Mouse (Mus musculus) midbrain, embryonic 12.5 days (tissue): ENCODE measurements around the gene Sox10. TPM values are rescaled to one million over a fixed set of nuclear protein-coding genes. Genes with fewer than 3 reads are reported as not detected.
A peak's percentile ranks its signal among the peaks of the same experiment; 100 is the strongest.

Experiments
- ATAC-seq: fragments of 200-750 bp; cut with Nextera tagmentation; 2 replicates; pipeline ENCODE4 v1.8.0; 2017; ENCODE audit warnings: low read depth, moderate TSS enrichment, moderate library complexity; ENCODE audit not compliant: low FRiP score
- H3K27ac ChIP-seq: fragments of 300-500 bp; sonication (generic); replicated peaks from 2 replicates; pipeline ENCODE4 v1.5.1; 2016; ENCODE audit warnings: mild to moderate bottlenecking
- H3K27me3 ChIP-seq: fragments of 300-500 bp; sonication (generic); 2 replicates; pipeline ENCODE4 v1.6.1; 2016; ENCODE audit warnings: mild to moderate bottlenecking
- H3K36me3 ChIP-seq: fragments of 300-500 bp; sonication (generic); 2 replicates; pipeline ENCODE4 v1.6.1; 2016
- H3K4me1 ChIP-seq: fragments of 300-500 bp; sonication (generic); 2 replicates; pipeline ENCODE4 v1.6.1; 2016
- H3K4me2 ChIP-seq: fragments of 300-500 bp; sonication (generic); replicated peaks from 2 replicates; pipeline ENCODE4 v1.6.1; 2016; ENCODE audit warnings: mild to moderate bottlenecking, moderate library complexity
- H3K4me3 ChIP-seq: fragments of 300-500 bp; sonication (generic); 2 replicates; pipeline ENCODE4 v1.5.1; 2016; ENCODE audit warnings: mild to moderate bottlenecking
- H3K9ac ChIP-seq: fragments of 300-500 bp; sonication (generic); replicated peaks from 2 replicates; pipeline ENCODE4 v1.6.1; 2016; ENCODE audit warnings: mild to moderate bottlenecking, moderate library complexity
- H3K9me3 ChIP-seq: fragments of 300-500 bp; sonication (generic); 2 replicates; pipeline ENCODE4 v1.6.1; 2016; ENCODE audit warnings: mild to moderate bottlenecking
- WGBS: fragments of 180-500 bp; shearing (Covaris S2); methylation state at CpG from one replicate; pipeline ENCODE4 v1.1.7; 2016; 5-methylcytosine and 5-hydroxymethylcytosine counted together
- polyA plus RNA-seq: library from polyadenylated mRNA; unstranded; fragments of >200 nt; fragmentation: Nextera tagmentation; extraction: Ambion mirVana; gene quantifications from 2 replicates; pipeline ENCODE4 v1.2.1, GENCODE M21; 2016

The Sox10 gene
- polyA plus RNA-seq, 1 experiment from 2014 or later = 1.2 TPM

DNA sequence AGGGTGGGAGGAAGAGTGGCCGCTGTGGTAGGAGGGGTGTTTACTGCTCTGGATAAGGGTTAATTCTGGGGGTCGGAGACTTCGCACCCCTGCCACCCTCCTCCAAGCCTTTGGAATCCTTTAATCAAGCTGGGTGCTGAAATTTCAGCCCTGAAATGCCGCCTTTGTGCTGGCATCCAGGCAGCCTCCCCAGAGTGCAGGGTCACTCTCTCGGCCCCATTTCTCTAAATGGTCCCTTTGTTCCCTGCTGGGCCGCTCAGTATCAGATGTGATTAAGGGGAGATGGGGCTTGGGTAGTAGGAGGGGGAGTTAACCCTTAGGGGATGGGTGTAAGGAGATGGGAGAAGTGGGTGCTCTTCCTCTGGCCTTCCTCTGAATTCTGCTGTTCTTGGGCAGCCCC is 12.3 kb downstream of the Sox10 start:
- Histone ChIP-seq H3K9me3 (no peaks in the 10 kb centered on the region), H3K36me3 (peaks cover 30% of the 10 kb centered on the region), H3K4me1 (peaks cover 34% of the 10 kb centered on the region), H3K27ac (peak overlapping the region; percentile 77), H3K4me3 (no peak overlapping the region), H3K9ac (no peak overlapping the region), H3K4me2 (no peak overlapping the region), H3K27me3 (peaks cover 5% of the 10 kb centered on the region; the same call in 1 of the 2 replicates)
- WGBS = 45% methylated on average over 6 of the region's 6 CpGs
- ATAC-seq = no peak

DNA sequence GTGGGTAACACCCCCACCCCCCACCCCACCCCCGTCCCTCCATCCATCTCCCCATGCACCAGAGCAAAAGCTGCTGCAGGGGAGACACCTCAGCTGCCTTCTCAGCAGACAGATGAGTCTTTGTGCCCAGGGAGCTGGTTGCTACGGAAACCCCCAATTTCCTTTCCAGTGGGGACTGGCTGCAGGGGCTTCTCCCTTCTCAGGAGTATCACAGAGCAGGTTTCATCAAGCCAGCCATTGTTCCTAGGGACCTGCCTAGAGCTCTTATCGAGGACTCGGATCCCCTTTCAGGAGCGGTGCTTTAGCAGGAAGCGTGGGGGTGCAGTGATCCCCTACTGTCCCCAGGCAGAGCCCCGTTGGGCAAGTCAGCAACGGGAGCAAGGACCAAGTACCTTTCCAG is 13.2 kb downstream of the Sox10 start:
- Histone ChIP-seq H3K4me3 (no peak overlapping the region), H3K27ac (peak overlapping the region; percentile 77), H3K4me1 (peaks cover 34% of the 10 kb centered on the region), H3K27me3 (peaks cover 5% of the 10 kb centered on the region; the same call in 1 of the 2 replicates), H3K36me3 (peaks cover 38% of the 10 kb centered on the region), H3K4me2 (no peak overlapping the region; the same call in 1 of the 2 replicates), H3K9me3 (no peaks in the 10 kb centered on the region), H3K9ac (0 out of 2 replicates have a peak overlapping the region, but pooled peaks have one; percentile 4)
- no peak; the same call in 1 of the 2 replicates for ATAC-seq
- 45% methylated on average over 8 of the region's 8 CpGs for WGBS

DNA sequence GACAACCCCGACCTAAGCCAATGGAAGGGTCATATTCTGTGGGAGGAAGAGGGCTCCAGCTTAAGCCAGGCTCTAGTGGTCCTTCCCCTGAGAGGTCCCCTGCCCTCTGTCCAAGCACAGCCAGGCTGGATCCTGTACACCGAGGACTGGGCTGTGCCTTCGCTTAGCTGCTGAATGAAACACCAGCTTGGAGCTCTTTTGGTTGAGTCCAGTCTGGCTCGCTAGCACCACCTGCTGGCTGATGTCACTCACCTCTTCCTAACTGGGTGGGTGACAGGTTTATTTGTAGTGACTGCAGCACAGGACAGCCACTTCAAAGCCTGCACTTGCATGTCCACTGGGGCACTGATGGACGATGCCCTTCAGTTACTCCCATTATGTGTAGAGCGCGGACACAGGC is 16.5 kb downstream of the Sox10 start:
- Histone ChIP-seq H3K27me3 (no peaks in the 10 kb centered on the region), H3K36me3 (peaks cover 65% of the 10 kb centered on the region), H3K4me2 (no peak overlapping the region), H3K9me3 (no peaks in the 10 kb centered on the region), H3K4me3 (no peak overlapping the region), H3K4me1 (peaks cover 24% of the 10 kb centered on the region), H3K27ac (no peak overlapping the region), H3K9ac (no peak overlapping the region)
- ATAC-seq = peak; percentile 49; the same call in 1 of the 2 replicates
- WGBS = 55% methylated on average over 7 of the region's 7 CpGs

DNA sequence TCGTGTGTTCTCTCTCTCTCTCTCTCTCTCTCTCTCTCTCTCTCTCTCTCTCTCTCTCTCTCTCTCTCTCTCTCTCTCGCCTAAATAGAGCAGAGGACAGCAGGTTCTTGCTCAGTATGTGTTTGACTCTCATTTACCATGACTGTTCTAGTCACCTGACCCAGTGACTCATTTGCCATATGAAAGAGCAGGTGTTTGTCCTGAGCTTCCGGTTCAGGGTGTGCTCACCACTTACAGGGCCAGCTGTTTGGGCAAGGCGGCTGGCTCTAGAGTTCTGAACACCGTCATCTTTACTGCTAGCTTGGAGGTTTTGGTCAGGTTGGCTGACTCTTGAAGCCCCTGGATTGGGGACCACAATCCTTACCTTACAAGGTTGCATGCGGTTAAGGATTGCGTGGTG is 19.5 kb downstream of the Sox10 start:
- no peak overlapping the region for H3K9ac ChIP-seq
- peaks cover 50% of the 10 kb centered on the region for H3K36me3 ChIP-seq
- H3K27me3 ChIP-seq = no peaks in the 10 kb centered on the region
- H3K27ac ChIP-seq = no peak overlapping the region
- no peaks in the 10 kb centered on the region for H3K9me3 ChIP-seq
- H3K4me3 ChIP-seq = no peak overlapping the region
- peaks cover 16% of the 10 kb centered on the region for H3K4me1 ChIP-seq
- no peak overlapping the region for H3K4me2 ChIP-seq
- WGBS = 93% methylated on average over 7 of the region's 7 CpGs
- ATAC-seq = no peak

DNA sequence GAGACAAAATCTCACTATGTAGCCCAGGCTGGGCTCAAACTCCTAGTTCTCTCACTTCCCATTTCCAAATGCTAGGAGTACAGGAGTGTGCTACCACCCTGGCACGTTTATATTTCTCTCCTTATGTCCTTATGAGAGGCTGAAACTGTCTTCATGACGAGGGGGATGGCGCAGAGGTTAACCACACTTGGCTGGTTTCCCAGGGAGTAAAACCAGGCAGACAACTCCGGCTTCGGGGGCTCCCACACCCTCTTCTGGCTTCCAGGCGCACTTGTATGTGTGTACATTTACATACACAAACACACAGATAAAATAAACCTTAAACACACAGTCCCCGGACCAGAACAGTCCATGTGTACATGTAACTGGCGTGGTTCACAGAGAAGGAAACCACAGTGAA is 21.0 kb downstream of the Sox10 start:
- Histone ChIP-seq H3K9ac (no peak overlapping the region), H3K27me3 (no peaks in the 10 kb centered on the region), H3K36me3 (peaks cover 39% of the 10 kb centered on the region), H3K9me3 (no peaks in the 10 kb centered on the region), H3K27ac (no peak overlapping the region), H3K4me2 (no peak overlapping the region), H3K4me1 (peaks cover 19% of the 10 kb centered on the region), H3K4me3 (no peak overlapping the region)
- no peak for ATAC-seq
- WGBS = 91% methylated on average over 8 of the region's 8 CpGs

DNA sequence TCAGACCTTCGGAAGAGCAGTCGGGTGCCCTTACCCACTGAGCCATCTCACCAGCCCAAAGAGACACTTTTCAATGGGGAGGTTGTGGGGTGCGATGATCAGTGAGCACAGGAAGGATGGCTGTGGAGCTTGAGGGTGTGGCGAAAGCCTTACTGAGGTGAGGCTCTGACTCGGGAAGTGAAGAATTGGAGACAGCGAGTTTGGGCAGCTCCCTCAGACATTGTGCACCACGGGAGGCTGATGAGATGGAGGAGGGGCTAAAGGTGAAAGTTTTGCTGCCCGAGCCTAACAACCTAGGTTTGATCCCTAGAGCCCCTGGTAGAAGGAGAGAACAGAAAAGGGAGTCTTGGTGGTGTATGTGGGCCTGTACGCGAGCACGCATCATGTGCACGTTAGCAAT is 21.7 kb downstream of the Sox10 start:
- Histone ChIP-seq H3K27ac (no peak overlapping the region), H3K9ac (no peak overlapping the region), H3K4me1 (peaks cover 19% of the 10 kb centered on the region), H3K9me3 (no peaks in the 10 kb centered on the region), H3K27me3 (no peaks in the 10 kb centered on the region), H3K36me3 (peaks cover 38% of the 10 kb centered on the region), H3K4me3 (no peak overlapping the region), H3K4me2 (no peak overlapping the region)
- no peak for ATAC-seq
- 87% methylated on average over 12 of the region's 12 CpGs for WGBS

DNA sequence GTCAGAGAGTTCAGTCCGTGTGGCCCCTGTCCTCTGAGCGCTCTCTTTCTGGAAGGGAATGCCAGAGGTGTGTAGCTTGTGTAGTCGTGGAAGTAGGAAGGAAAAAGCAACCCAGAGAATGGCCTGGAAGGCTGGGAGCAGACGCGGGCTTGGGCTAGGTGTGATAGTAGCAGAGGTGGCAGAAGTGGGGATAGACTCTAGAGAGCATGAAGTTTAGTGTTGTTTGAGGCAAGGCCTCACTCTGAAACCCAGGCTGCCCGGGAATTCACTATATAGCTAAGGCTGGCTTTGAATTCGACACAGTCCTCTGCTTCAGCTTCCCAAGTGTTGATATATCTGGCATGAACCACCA is 23.5 kb downstream of the Sox10 start:
- no peak for ATAC-seq
- Histone ChIP-seq H3K4me2 (peak overlapping the region; percentile 65), H3K4me3 (peak overlapping the region; percentile 94), H3K27me3 (no peaks in the 10 kb centered on the region), H3K9ac (peak overlapping the region; percentile 86), H3K4me1 (peaks cover 19% of the 10 kb centered on the region), H3K9me3 (no peaks in the 10 kb centered on the region), H3K27ac (peak overlapping the region; percentile 52), H3K36me3 (peaks cover 23% of the 10 kb centered on the region)
- WGBS = 4% methylated on average over 7 of the region's 7 CpGs

DNA sequence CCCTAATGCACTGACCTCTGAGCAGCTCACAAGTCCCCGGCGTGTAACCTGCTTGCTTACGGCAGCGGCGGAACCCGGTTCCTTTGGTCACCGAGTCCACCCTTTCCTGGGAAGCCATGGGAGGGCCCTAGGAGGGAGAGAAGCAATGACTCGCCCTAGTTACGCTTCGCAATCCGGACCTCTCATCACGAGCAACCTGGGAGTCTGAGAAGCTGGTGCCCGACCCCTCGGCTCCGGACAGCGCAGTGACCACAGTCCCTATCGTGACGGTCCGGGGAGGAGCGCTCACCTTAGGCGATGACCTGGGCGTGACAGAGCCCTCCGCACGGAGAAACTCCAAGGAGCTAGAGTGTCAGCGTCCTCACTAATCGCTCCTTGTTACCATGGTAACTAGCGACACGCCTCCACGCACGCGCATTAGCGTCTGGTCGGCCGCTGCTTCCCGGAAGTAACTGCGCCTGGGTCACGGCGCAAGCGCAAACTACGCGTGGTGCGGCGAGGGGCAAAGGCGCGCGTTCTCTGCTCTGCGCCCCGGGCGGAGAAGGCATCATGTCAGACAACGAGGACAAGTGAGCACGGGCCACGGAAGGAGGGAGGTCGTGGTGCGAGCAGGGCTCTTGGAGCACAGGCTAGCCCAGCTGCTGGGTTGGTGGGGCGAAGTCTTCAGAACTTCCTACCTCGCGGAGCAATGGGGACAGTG is 24.0 kb downstream of the Sox10 start, which contains the start of the genes Polr2f and 1700088E04Rik:
TSS of gene Polr2f (plus strand) at position 144 of the 700 bp plus-strand sequence.
TSS of gene 1700088E04Rik (minus strand) at position 388 of the 700 bp plus-strand sequence.
- Histone ChIP-seq H3K9ac (peak within 1 kb of the TSS; percentile 86), H3K27me3 (no peaks in the 10 kb centered on the region), H3K4me3 (peak within 1 kb of the TSS; percentile 94), H3K27ac (peak within 1 kb of the TSS; percentile 52), H3K4me1 (peaks cover 19% of the 10 kb centered on the region), H3K9me3 (no peaks in the 10 kb centered on the region), H3K36me3 (peaks cover 18% of the 10 kb centered on the region), H3K4me2 (peak within 1 kb of the TSS; percentile 65)
- under 1% methylated on average over 57 of the region's 57 CpGs for WGBS
- ATAC-seq = peak; percentile 90

DNA sequence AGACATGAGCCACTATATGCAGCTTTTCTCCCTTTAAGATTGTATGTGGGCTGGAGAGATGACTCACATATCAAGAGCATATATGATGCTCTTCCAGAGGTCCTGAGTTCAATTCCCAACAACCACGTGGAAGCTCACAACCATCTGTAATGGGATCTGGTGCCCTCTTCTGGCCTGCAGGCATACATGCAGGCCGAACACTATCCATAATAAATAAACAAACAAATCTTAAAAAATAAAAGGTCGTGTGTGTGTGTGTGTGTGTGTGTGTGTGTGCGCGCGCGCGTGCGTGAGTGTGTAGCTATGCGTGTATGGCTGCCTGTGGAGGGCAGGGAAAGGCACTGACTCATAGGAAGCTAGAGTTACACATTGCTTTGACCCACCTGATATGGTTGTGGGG is 25.4 kb downstream of the Sox10 start:
- Histone ChIP-seq H3K9ac (no peak overlapping the region), H3K4me3 (no peak overlapping the region), H3K9me3 (no peaks in the 10 kb centered on the region), H3K4me2 (no peak overlapping the region), H3K27me3 (no peaks in the 10 kb centered on the region), H3K4me1 (peaks cover 22% of the 10 kb centered on the region), H3K36me3 (peaks cover 4% of the 10 kb centered on the region), H3K27ac (no peak overlapping the region)
- WGBS = 66% methylated on average over 10 of the region's 10 CpGs
- no peak for ATAC-seq

DNA sequence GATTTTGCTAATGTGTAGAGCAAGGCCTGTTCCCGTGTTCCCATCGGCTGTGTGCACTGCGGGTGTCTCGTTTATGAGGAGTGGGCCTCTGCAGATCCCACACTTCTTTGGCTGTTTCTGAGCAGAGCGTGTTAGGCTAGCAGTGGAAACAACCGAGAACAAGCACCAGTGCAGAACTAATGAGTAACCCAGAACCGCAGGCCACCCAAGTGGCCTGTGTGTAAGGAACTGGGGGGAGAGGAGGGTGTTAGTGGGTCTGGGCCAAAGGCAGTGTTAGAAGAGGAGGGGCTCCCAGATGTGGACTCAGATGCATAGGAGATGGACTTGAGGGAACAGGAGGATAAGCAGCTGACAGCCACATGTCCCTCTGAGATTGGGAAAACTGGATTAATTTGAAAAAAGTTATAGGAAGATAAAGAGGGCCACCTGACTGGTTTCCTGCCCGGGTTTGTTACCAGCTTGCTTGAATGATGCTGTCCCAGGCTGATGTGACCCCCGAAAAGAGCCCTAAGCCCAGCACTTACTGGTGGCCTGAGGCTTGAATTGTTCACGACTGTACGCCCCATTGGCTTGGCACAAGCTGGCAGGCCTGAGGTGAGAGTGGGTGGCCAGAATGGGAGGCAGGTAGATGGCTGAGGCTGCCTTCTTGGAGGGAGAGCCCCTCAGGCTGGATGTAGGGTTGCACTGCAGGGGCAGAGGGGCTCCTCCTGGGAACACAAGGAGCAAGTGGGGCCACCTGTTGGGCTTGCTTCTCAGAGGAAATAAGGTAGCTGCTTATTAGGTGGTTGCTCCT is 29.1 kb downstream of the Sox10 start:
- H3K9me3 ChIP-seq = no peaks in the 10 kb centered on the region
- ATAC-seq = no peak
- H3K27ac ChIP-seq = no peak overlapping the region
- peaks cover 24% of the 10 kb centered on the region for H3K36me3 ChIP-seq
- H3K4me1 ChIP-seq = peaks cover 8% of the 10 kb centered on the region; the same call in 1 of the 2 replicates
- 68% methylated on average over 11 of the region's 11 CpGs for WGBS
- no peak overlapping the region for H3K4me3 ChIP-seq
- no peak overlapping the region for H3K9ac ChIP-seq
- no peaks in the 10 kb centered on the region for H3K27me3 ChIP-seq
- H3K4me2 ChIP-seq = no peak overlapping the region

DNA sequence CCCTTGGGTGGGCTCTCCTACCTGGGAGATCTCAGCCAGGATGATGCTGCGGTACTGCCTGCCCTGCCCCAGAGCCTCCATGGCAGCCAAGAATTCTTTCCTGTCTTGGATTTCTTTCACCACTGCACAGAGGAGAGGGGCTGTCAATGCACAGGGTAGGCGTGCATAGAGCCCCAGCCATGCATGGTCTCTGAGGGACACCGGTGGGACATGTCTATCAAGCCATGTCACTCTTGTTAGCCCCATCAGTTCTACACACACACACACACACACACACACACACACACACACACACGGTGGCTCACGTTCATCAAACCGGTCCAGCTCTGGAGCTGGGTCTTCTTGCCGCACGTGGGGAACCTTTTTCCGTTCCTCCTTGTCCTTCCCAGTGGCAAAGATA is 29.7 kb downstream of the Sox10 start:
- ATAC-seq = no peak
- Histone ChIP-seq H3K27ac (no peak overlapping the region), H3K9ac (no peak overlapping the region)

More for the DNA sequence above, 29.7 kb downstream of the Sox10 start:
- no peak overlapping the region for H3K4me2 ChIP-seq
- 78% methylated on average over 9 of the region's 9 CpGs for WGBS
- peaks cover 4% of the 10 kb centered on the region; the same call in 1 of the 2 replicates for H3K4me1 ChIP-seq
- peaks cover 31% of the 10 kb centered on the region for H3K36me3 ChIP-seq
- no peaks in the 10 kb centered on the region for H3K9me3 ChIP-seq
- H3K27me3 ChIP-seq = no peaks in the 10 kb centered on the region
- H3K4me3 ChIP-seq = no peak overlapping the region
